Mouse (Mus musculus) left cerebral cortex, adult 6 months (tissue): ENCODE data around the gene Omt2a. TPM values are rescaled to one million over a fixed set of nuclear protein-coding genes. Genes with fewer than 3 reads are reported as not detected.

ENCODE experiments used
- long read RNA-seq, 2 experiments: library from polyadenylated mRNA; unstranded; transcript quantifications; one replicate each; pipeline ENCODE4 v2.0.0; 2019 to 2020
- polyA plus RNA-seq: library from polyadenylated mRNA; unstranded; fragments of <200 nt; fragmentation: Nextera tagmentation; gene quantifications from 2 replicates; pipeline ENCODE4 v1.2.3, GENCODE M21; 2021

Gene Omt2a
- polyA plus RNA-seq = not detected in 2 replicates
- long read RNA-seq, experiment 1 = 0 reads
- long read RNA-seq, experiment 2 = 0 reads

GRCm38 (mm10) chr9:78314696-78315095 lies at the start of gene Omt2a:
Gene Omt2a, minus strand, starts transcription at chr9:78314796.

GRCm38 (mm10) chr9:78355611-78356010 lies 41.0 kb upstream of the Omt2a start, which contains the start of gene Gsta2:
Gene Gsta2, minus strand, starts transcription at chr9:78355788.

GRCm38 (mm10) chr9:78327289-78327688 lies 12.7 kb upstream of the Omt2a start, which contains the start of gene Omt2b:
Gene Omt2b, plus strand, starts transcription at chr9:78327589.

DNA sequence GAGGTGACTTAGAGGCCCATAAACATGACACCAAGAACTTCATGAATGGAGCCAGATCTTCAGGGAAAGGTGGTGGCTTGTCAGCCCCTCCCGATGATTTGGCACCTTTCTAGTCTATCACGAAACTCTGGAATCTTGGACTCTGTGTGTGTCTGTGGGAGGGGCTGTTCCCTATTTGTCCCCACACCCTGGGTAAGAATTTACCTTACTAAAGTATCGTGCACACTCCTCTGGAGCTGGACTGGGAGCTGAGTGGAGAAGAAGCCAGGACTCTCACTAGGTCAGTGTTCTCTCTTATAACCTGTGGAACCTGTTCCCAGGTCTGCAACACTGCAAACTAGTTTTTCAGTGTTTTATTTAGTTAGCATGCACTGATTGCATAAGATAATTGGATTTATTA lies 24.9 kb downstream of the Omt2a start, which contains the start of gene Gm10639:
Gm10639 (plus strand) TSS at position 201 of the 400 bp plus-strand sequence.

Other genes starting within 250 kb of the Omt2a start
- gene Fbxo9, start 205.7 kb downstream of the Omt2a start, polyA plus RNA-seq = 85.5 and 115 TPM in 2 replicates
- gene Ick, start 205.6 kb downstream of the Omt2a start, polyA plus RNA-seq = 9.2 and 9.6 TPM in 2 replicates
- gene Gsta4, start 132.0 kb downstream of the Omt2a start, polyA plus RNA-seq = 105 and 108 TPM in 2 replicates
- gene Gsta1, start 84.1 kb downstream of the Omt2a start, polyA plus RNA-seq = not detected in 2 replicates
- not detected in 2 replicates for gene Gm3776, start 57.7 kb downstream of the Omt2a start, polyA plus RNA-seq
- gene Gm10639, start 24.9 kb downstream of the Omt2a start, polyA plus RNA-seq = 0.19 TPM in 1 of 2 replicates, not detected in the other
- not detected in 2 replicates for gene Omt2b, start 12.8 kb upstream of the Omt2a start, polyA plus RNA-seq
- gene Gsta2, start 41.0 kb upstream of the Omt2a start, polyA plus RNA-seq = 1.1 and 1.4 TPM in 2 replicates
- gene Dppa5a, start 53.4 kb upstream of the Omt2a start, polyA plus RNA-seq = not detected in 2 replicates
- not detected in 2 replicates for gene Ooep, start 63.9 kb upstream of the Omt2a start, polyA plus RNA-seq
- gene Ddx43, start 81.0 kb upstream of the Omt2a start, polyA plus RNA-seq = 0.06 TPM in 1 of 2 replicates, not detected in the other
- 0.25 and 0.32 TPM in 2 replicates for gene Cgas, start 128.4 kb upstream of the Omt2a start, polyA plus RNA-seq
- gene Mto1, start 133.4 kb upstream of the Omt2a start, polyA plus RNA-seq = 19.6 and 25.4 TPM in 2 replicates
- 1.0 and 1.3 TPM in 2 replicates for gene Gm17324, start 134.0 kb upstream of the Omt2a start, polyA plus RNA-seq
- gene Eef1a1, start 174.4 kb upstream of the Omt2a start, polyA plus RNA-seq = 1,241 and 1,476 TPM in 2 replicates